Mouse (Mus musculus) retina, adult 2 months (tissue): ENCODE measurements around the gene Gm3776.
"Not testable (repeated sequence)": the region's sequence is repeated elsewhere in the genome, so short reads cannot be mapped to it uniquely, and the experiment has no call there.

Experiments
- DNase-seq: peaks from one replicate; pipeline ENCODE4 v3.0.0-alpha.2; 2012; ENCODE audit warnings: low read depth, low spot score

The Gm3776 gene

DNA sequence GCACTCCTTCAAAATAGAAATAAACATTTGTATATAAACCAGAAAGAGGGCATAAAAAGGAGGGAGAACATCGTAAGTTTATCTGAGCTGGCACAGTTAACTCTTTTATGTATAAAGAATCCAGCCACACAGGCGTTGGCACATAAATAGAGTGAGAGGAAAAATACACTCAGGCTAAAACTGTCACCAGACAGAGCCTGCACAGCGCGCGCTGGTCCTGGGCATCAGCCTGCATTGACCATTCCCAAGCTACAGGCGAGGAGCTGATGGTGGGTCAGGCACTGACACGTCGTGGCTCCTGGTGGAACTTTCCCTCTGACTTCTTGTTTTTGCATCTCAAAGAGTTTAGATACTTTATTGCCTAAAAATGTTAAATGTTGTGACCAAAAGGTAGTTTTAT lies 35.5 kb downstream of the Gm3776 start:
- not testable (repeated sequence) for DNase-seq

DNA sequence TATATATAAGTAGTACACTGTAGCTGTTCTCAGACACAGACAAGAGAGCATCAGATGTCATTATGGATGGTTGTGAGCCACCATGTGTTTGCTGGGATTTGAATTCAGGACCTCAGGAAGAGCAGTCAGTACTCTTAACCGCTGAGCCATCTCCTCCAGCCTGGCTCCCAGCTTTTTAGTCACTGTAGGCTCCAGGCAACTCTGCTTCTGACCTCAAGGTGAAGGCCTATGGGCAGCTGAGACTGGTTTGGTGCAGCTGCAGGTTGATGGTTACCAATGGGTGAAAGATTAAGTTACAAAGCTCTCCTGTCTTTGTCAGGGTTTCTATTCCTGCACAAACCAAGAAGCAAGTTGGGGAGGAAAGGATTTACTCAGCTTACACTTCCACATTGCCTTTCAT lies 36.8 kb downstream of the Gm3776 start:
- DNase-seq: not testable (repeated sequence)

DNA sequence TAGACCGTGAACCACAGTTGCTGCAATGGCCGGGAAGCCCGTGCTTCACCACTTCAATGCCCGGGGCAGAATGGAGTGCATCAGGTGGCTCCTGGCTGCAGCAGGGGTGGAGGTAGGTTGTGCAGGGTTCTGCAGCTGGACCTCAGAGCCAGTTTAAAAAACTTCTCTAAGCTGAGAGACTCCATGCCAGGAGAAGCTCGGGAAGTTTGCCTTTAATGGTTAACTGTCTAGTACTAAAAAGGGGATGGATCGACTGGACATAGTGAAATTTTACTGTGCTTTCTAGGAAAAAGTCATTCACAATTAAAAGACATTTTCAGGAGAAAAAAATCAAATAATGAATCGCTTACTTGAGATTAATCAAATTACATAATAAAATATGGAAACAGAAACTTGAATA lies 37.9 kb downstream of the Gm3776 start:
- DNase-seq: not testable (repeated sequence)

DNA sequence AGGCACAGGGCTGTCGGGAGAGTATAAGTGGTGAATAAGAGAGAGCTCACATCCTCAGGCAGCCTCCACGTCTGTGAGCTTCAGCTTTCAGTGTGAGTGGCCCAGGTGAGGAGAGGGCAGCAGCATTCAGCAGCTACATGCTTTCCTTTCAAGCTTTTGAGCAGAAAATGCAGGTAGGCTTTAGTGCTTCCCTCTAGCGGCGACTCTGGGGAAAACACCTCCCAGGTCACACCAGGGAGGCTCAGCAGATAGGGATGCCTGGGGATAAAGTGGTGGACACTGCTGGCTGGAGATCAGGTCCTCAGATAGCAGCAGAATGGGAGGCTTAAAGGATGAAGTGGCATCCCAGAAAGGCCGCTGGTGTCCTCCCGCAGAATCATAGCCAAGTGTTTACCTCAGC lies 39.2 kb downstream of the Gm3776 start:
- DNase-seq: peak; percentile 16

DNA sequence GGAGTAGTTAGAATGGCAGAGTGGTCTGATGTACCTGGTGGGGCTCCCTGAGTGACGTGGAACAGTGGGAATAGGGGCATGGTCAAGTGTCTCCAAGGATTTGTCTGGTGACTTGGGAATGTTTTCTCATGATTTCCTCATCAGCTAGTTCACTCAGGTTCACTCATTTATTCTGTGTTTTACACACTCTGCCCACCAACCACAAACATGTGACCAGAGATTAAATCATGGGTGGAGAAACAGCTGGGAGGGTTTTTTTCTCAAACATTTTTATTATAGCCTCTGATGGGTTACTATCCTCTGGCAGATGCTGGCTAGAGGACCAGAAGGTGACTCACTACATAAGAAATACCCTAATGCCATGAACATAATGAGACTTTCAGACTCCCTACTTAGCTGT lies 41.3 kb downstream of the Gm3776 start:
- DNase-seq: no peak

DNA sequence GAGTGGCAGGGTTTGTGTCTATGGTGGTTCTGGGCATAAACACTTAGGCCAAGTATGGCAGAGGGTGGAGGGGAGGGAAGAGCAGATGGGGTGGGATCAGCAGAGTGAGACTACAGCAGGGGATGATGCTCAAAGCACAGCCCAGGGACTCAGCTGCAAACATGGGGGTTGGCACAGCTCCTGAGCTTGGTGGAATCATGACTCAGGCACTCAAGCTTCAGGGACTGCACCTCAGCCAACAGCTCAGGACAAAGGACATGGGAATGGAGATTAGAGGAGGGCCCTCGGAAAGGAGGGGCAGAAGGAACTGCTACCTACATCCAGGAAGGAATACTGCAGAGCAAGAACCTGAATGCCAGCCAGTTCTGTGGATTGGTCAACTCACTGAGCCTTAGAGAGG lies 42.2 kb downstream of the Gm3776 start:
- DNase-seq: not testable (repeated sequence)

DNA sequence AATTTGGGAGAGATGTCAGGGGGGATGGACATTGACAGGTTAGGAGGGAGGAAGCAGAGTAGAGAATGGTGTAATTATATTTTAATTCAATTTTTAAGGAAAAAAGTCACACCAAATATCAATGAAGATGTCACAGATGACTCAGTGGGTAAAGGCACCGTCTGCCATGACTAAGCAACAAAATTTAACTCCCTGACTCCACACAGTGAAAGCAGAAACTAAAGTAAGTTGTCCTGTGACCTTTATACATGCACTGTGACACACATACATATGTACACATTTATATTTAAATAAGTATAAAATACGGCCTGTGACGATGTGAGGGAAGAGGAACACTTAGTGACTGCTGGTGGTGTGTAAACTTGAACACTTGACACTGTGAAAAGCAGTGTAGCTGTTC lies 51.2 kb downstream of the Gm3776 start:
- not testable (repeated sequence) for DNase-seq

DNA sequence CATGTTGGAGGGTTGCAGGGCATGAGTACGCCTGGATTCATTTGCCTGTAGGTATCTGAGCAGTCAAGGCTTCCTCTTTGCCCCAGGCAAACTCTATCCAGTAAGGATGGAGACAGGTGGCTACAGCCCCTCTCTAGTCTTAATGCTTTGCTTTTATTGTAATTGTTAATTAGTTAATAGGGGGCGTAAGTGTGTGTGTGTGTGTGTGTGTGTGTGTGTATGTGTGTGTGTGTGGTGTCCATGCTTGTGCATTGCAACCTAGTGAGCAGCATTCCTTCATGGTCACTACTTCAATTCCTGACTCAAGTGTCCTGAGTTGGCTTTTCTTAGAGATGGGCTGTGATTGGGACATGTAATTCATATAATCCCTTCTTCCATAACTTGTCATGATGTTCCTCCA lies 57.8 kb downstream of the Gm3776 start, which contains the start of gene Omt2a:
Gene Omt2a, minus strand, starts transcription at position 101 of the 400 bp plus-strand sequence.
- no peak for DNase-seq
